Mouse (Mus musculus) megakaryocyte, embryonic 14.5 days (primary cell): ENCODE measurements at regions not wholly inside any gene's neighbourhood (a gene's known extent, or its start where the extent isn't known, plus 50 kb on each side); places are given as distances from the start of the nearest gene placed in this dataset.

ENCODE experiments used
- H3K27me3 ChIP-seq: replicated peaks from 2 replicates; pipeline ENCODE3; 2012; ENCODE audit warnings: inconsistent platforms
- H3K36me3 ChIP-seq: replicated peaks from 2 replicates; pipeline ENCODE3; 2012; ENCODE audit warnings: low read length, inconsistent platforms, mixed read lengths
- H3K4me1 ChIP-seq: 2 replicates; pipeline ENCODE4 v1.6.1; 2012; ENCODE audit warnings: inconsistent platforms
- H3K4me3 ChIP-seq: replicated peaks from 2 replicates; pipeline ENCODE3; 2012; ENCODE audit warnings: moderate library complexity, mild to moderate bottlenecking, inconsistent platforms
- H3K9me3 ChIP-seq: 2 replicates; pipeline ENCODE4 v1.6.1; 2012; ENCODE audit warnings: inconsistent platforms
- FLI1 ChIP-seq: IDR thresholded peaks from 2 replicates; pipeline ENCODE4 v1.6.1; 2012; ENCODE audit warnings: low read length, inconsistent platforms, mixed read lengths
- GATA1 ChIP-seq: IDR thresholded peaks from 3 replicates; pipeline ENCODE4 v1.6.1; 2012; ENCODE audit warnings: mixed read lengths, low read length, inconsistent platforms, borderline replicate concordance

GRCm38 (mm10) chr8:103907662-103908061, 193.8 kb upstream of the Cdh5 start:
- no peak overlapping the region for H3K4me3 ChIP-seq
- no peaks in the 10 kb centered on the region for H3K4me1 ChIP-seq
- H3K27me3 ChIP-seq: no peaks in the 10 kb centered on the region
- TF ChIP-seq GATA1 (no peak), FLI1 (no peak)
- no peaks in the 10 kb centered on the region for H3K36me3 ChIP-seq
- H3K9me3 ChIP-seq: peaks cover 42% of the 10 kb centered on the region

- peaks cover 26% of the 10 kb centered on the region for H3K9me3 ChIP-seq
These were observed 190.0 kb upstream of the Cdh5 start for GRCm38 (mm10) chr8:103911287-103912015.

GRCm38 (mm10) chr8:103912983-103913926, 188.2 kb upstream of the Cdh5 start:
- Histone ChIP-seq H3K27me3 (no peaks in the 10 kb centered on the region), H3K4me1 (no peaks in the 10 kb centered on the region), H3K4me3 (no peak overlapping the region), H3K36me3 (no peaks in the 10 kb centered on the region), H3K9me3 (peaks cover 15% of the 10 kb centered on the region)
- TF ChIP-seq GATA1: no peak
- TF ChIP-seq FLI1: no peak

More at GRCm38 (mm10) chr8:103911287-103912015, 190.0 kb upstream of the Cdh5 start:
- H3K36me3 ChIP-seq: no peaks in the 10 kb centered on the region
- H3K4me1 ChIP-seq: no peaks in the 10 kb centered on the region
- TF ChIP-seq GATA1 (no peak), FLI1 (no peak)
- no peak overlapping the region for H3K4me3 ChIP-seq
- H3K27me3 ChIP-seq: no peaks in the 10 kb centered on the region

- Histone ChIP-seq H3K9me3 (peaks cover 12% of the 10 kb centered on the region), H3K4me1 (no peaks in the 10 kb centered on the region), H3K27me3 (no peaks in the 10 kb centered on the region), H3K36me3 (no peaks in the 10 kb centered on the region), H3K4me3 (no peak overlapping the region)
- no peak for TF ChIP-seq FLI1
- TF ChIP-seq GATA1: no peak
These were observed 187.3 kb upstream of the Cdh5 start for GRCm38 (mm10) chr8:103913927-103914640.

GRCm38 (mm10) chr8:103919324-103919723, 182.1 kb upstream of the Cdh5 start:
- Histone ChIP-seq H3K36me3 (no peaks in the 10 kb centered on the region), H3K4me3 (no peak overlapping the region), H3K27me3 (no peaks in the 10 kb centered on the region), H3K9me3 (peaks cover 8% of the 10 kb centered on the region; the same call in 1 of the 2 replicates), H3K4me1 (no peaks in the 10 kb centered on the region)
- TF ChIP-seq FLI1: no peak
- no peak for TF ChIP-seq GATA1

GRCm38 (mm10) chr8:103921621-103922020, 179.8 kb upstream of the Cdh5 start:
- peaks cover 2% of the 10 kb centered on the region for H3K9me3 ChIP-seq
- no peaks in the 10 kb centered on the region for H3K4me1 ChIP-seq
- H3K36me3 ChIP-seq: no peaks in the 10 kb centered on the region
- no peak overlapping the region for H3K4me3 ChIP-seq
- no peaks in the 10 kb centered on the region for H3K27me3 ChIP-seq
- TF ChIP-seq FLI1: no peak
- no peak for TF ChIP-seq GATA1

GRCm38 (mm10) chr8:103922746-103923145, 178.7 kb upstream of the Cdh5 start:
- Histone ChIP-seq H3K4me3 (no peak overlapping the region), H3K27me3 (no peaks in the 10 kb centered on the region), H3K36me3 (no peaks in the 10 kb centered on the region), H3K9me3 (no peaks in the 10 kb centered on the region; the same call in 1 of the 2 replicates), H3K4me1 (no peaks in the 10 kb centered on the region)
- no peak for TF ChIP-seq FLI1
- TF ChIP-seq GATA1: no peak

- H3K9me3 ChIP-seq: no peaks in the 10 kb centered on the region
- no peaks in the 10 kb centered on the region for H3K4me1 ChIP-seq
- TF ChIP-seq GATA1: no peak
- TF ChIP-seq FLI1: no peak
- no peaks in the 10 kb centered on the region for H3K27me3 ChIP-seq
- no peak overlapping the region for H3K4me3 ChIP-seq
- no peaks in the 10 kb centered on the region for H3K36me3 ChIP-seq
These were observed 168.7 kb upstream of the Cdh5 start for GRCm38 (mm10) chr8:103932681-103933080.

- TF ChIP-seq FLI1: no peak
- TF ChIP-seq GATA1: no peak
- H3K4me3 ChIP-seq: no peak overlapping the region
- no peaks in the 10 kb centered on the region for H3K36me3 ChIP-seq
- H3K4me1 ChIP-seq: no peaks in the 10 kb centered on the region
- peaks cover 25% of the 10 kb centered on the region; the same call in 1 of the 2 replicates for H3K9me3 ChIP-seq
- no peaks in the 10 kb centered on the region for H3K27me3 ChIP-seq
These were observed 164.9 kb upstream of the Cdh5 start for GRCm38 (mm10) chr8:103936491-103936890.
